Comparison of ENCODE assay signal across 19 mouse cellular contexts in the genomic region with DNA sequence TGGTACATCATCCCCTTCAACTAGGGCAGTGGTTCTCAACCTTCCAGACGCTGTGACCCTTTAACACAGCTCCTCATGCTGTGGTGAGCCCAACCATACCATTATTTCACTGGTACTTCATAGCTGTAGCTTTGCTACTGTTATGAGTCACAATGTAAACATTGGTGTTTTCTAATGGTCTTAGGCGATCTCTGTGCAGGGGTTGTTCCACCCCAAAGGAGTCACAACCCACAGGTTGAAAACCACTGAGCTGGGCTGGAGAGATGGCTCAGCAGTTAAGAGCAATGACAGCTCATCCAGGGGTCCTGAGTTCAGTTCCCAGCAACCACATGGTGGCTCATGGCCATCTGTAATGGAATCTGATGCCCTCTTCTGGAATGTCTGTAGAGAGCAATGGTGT. TPM values are rescaled to one million over a fixed set of nuclear protein-coding genes. Genes with fewer than 3 reads are reported as not detected.
A peak's percentile ranks its signal among the peaks of the same experiment; 100 is the strongest.
DNase-seq lines count a peak whose midpoint lies in the region; ATAC-seq lines count a peak whose summit lies in the region.
"Had no signal": no experiment of that assay in that cellular context is flagged by ENCODE, and none has a peak within 500 bp of the region (broad histone marks: within the 10 kb centered on the region; RNA-seq: fewer than 3 reads in every experiment).

No protein-coding gene starts in this region.

- H3K27me3 ChIP-seq in liver, embryonic 11.5 days (replicated peaks; ENCODE audit: control insufficient read depth, insufficient read depth, low read length) = no peaks in the 10 kb centered on the region
- H3K27me3 ChIP-seq in stomach, embryonic 16.5 days (ENCODE audit: control insufficient read depth, insufficient read depth, low read length) = no peaks in the 10 kb centered on the region
- H3K27me3 ChIP-seq: embryonic facial prominence, embryonic 12.5 days; forebrain, embryonic 15.5 days; heart, embryonic 12.5 days; hindbrain, embryonic 15.5 days had no signal

- H3K4me3 ChIP-seq in liver, embryonic 11.5 days (ENCODE audit: low read depth, low read length) = no peak overlapping the region
- no peak overlapping the region for H3K4me3 ChIP-seq in stomach, embryonic 16.5 days (replicated peaks; ENCODE audit: low read length)
- H3K4me3 ChIP-seq: embryonic facial prominence, embryonic 12.5 days; forebrain, embryonic 15.5 days; heart, embryonic 12.5 days; hindbrain, embryonic 15.5 days had no signal

- ATAC-seq in liver, embryonic 11.5 days (replicated peaks; ENCODE audit: low FRiP score) = no peak
- ATAC-seq in stomach, embryonic 16.5 days (ENCODE audit: insufficient read depth, low FRiP score) = peak; percentile 53; the same call in 1 of the 2 replicates
- ATAC-seq: forebrain, embryonic 15.5 days; inflammation-experienced regulatory T-cells, adult 6 months had no signal

- no peak overlapping the region for H3K4me2 ChIP-seq in liver, embryonic 11.5 days
- no peak overlapping the region for H3K4me2 ChIP-seq in stomach, embryonic 16.5 days (ENCODE audit: low read depth, low read length)
- H3K4me2 ChIP-seq: embryonic facial prominence, embryonic 12.5 days; forebrain, embryonic 15.5 days; heart, embryonic 12.5 days; hindbrain, embryonic 15.5 days had no signal

- H3K36me3 ChIP-seq in liver, embryonic 11.5 days (ENCODE audit: control insufficient read depth, insufficient read depth, low read length) = peaks cover 8% of the 10 kb centered on the region
- peaks cover 6% of the 10 kb centered on the region; the same call in 1 of the 2 replicates for H3K36me3 ChIP-seq in stomach, embryonic 16.5 days (ENCODE audit: control insufficient read depth, insufficient read depth, low read length)

- H3K9ac ChIP-seq in liver, embryonic 11.5 days (ENCODE audit: low read depth, low read length) = no peak overlapping the region
- no peak overlapping the region for H3K9ac ChIP-seq in stomach, embryonic 16.5 days (ENCODE audit: low read length)
- H3K9ac ChIP-seq: embryonic facial prominence, embryonic 12.5 days; forebrain, embryonic 15.5 days; heart, embryonic 12.5 days; hindbrain, embryonic 15.5 days had no signal

- H3K27ac ChIP-seq in liver, embryonic 11.5 days (ENCODE audit: low read depth, low read length) = peak overlapping the region; percentile 11; the same call in 1 of the 2 replicates
- no peak overlapping the region for H3K27ac ChIP-seq in stomach, embryonic 16.5 days (ENCODE audit: low read length)
- H3K27ac ChIP-seq: embryonic facial prominence, embryonic 12.5 days; forebrain, embryonic 15.5 days; hindbrain, embryonic 15.5 days had no signal

- no peaks in the 10 kb centered on the region for H3K9me3 ChIP-seq in liver, embryonic 11.5 days (ENCODE audit: control insufficient read depth, low read length)
- no peaks in the 10 kb centered on the region for H3K9me3 ChIP-seq in stomach, embryonic 16.5 days (replicated peaks; ENCODE audit: control insufficient read depth, low read length)
- H3K9me3 ChIP-seq: embryonic facial prominence, embryonic 12.5 days; forebrain, embryonic 15.5 days; heart, embryonic 12.5 days; hindbrain, embryonic 15.5 days had no signal

- peaks cover 5% of the 10 kb centered on the region; the same call in 1 of the 2 replicates for H3K4me1 ChIP-seq in liver, embryonic 11.5 days (replicated peaks; ENCODE audit: control insufficient read depth, insufficient read depth, low read length)
- no peaks in the 10 kb centered on the region for H3K4me1 ChIP-seq in stomach, embryonic 16.5 days (ENCODE audit: control insufficient read depth, insufficient read depth, low read length)
- H3K4me1 ChIP-seq: embryonic facial prominence, embryonic 12.5 days; forebrain, embryonic 15.5 days; hindbrain, embryonic 15.5 days had no signal

- no peak for DNase-seq in liver, embryonic 11.5 days (ENCODE audit: low spot score)
- no peak for DNase-seq in liver
- DNase-seq in 416B (ENCODE audit: low read depth) = peak; percentile 83
- peak; percentile 26 for DNase-seq in NIH3T3 (ENCODE audit: low read depth)
- DNase-seq in heart, postnatal 4 days = no peak
- DNase-seq in thymus, postnatal 25 days = no peak
- no peak for DNase-seq in heart, adult 8-10 months (ENCODE audit: low spot score)
- DNase-seq: adrenal gland, postnatal 10 days; cerebellum, adult 11 months; cerebellum, adult 8-10 months; cerebellum, postnatal 14 days; gastrocnemius, postnatal 36 days; heart, adult 11 months had no signal

- 86% methylated on average over 2 of the region's 2 CpGs for WGBS in liver, embryonic 11.5 days
- 70% methylated on average over 2 of the region's 2 CpGs for whole genome bisulfite sequencing in stomach, embryonic 16.5 days

RNA-seq across cellular contexts. Expression of a gene that starts 10.7 kb away (rescaled TPM):
- 121 and 128 TPM in 2 replicates for polyA plus RNA-seq in liver, embryonic 11.5 days (2014; fragmentation: Nextera tagmentation; extraction: Ambion mirVana)
- 110 and 113 TPM in 2 replicates for polyA plus RNA-seq in stomach, embryonic 16.5 days (2015; fragmentation: Nextera tagmentation; extraction: Ambion mirVana)
- 100 to 1,000 TPM; 138 to 140 TPM for total RNA-seq in heart, postnatal 4 days (2021)
- total RNA-seq in heart, adult 8-10 months (2022) = 10 to 100 TPM; 53.8 to 65.7 (median 61.5) TPM

RNA-seq across cellular contexts. Expression of a gene that starts 12.8 kb away (rescaled TPM):
- 119 and 121 TPM in 2 replicates for polyA plus RNA-seq in liver, embryonic 11.5 days (2014; fragmentation: Nextera tagmentation; extraction: Ambion mirVana)
- 148 and 160 TPM in 2 replicates for polyA plus RNA-seq in stomach, embryonic 16.5 days (2015; fragmentation: Nextera tagmentation; extraction: Ambion mirVana)
- total RNA-seq in heart, postnatal 4 days (2021) = 10 to 100 TPM; 62.9 to 66.8 TPM
- 10 to 100 TPM; 47.1 to 52.5 (median 51.6) TPM for total RNA-seq in heart, adult 8-10 months (2022)

RNA-seq across cellular contexts. Expression of a gene that starts 13.5 kb away (rescaled TPM):
- 73.9 and 80.4 TPM in 2 replicates for polyA plus RNA-seq in liver, embryonic 11.5 days (2014; fragmentation: Nextera tagmentation; extraction: Ambion mirVana)
- 71.7 and 82.4 TPM in 2 replicates for polyA plus RNA-seq in stomach, embryonic 16.5 days (2015; fragmentation: Nextera tagmentation; extraction: Ambion mirVana)
- 10 to 100 TPM; 41.5 to 42.9 TPM for total RNA-seq in heart, postnatal 4 days (2021)
- total RNA-seq in heart, adult 8-10 months (2022) = 10 to 100 TPM; 25.1 to 31.0 (median 28.6) TPM

RNA-seq across cellular contexts. Expression of a gene that starts 17.2 kb away (rescaled TPM):
- 52.0 and 56.5 TPM in 2 replicates for polyA plus RNA-seq in liver, embryonic 11.5 days (2014; fragmentation: Nextera tagmentation; extraction: Ambion mirVana)
- 49.7 and 52.4 TPM in 2 replicates for polyA plus RNA-seq in stomach, embryonic 16.5 days (2015; fragmentation: Nextera tagmentation; extraction: Ambion mirVana)
- total RNA-seq in heart, postnatal 4 days (2021) = 10 to 100 TPM; 16.7 TPM
- 10 to 100 TPM; 10.5 to 13.7 (median 12.4) TPM for total RNA-seq in heart, adult 8-10 months (2022)

RNA-seq across cellular contexts. Expression of a gene that starts 19.9 kb away (rescaled TPM):
- 19.9 and 20.5 TPM in 2 replicates for polyA plus RNA-seq in liver, embryonic 11.5 days (2014; fragmentation: Nextera tagmentation; extraction: Ambion mirVana)
- polyA plus RNA-seq in stomach, embryonic 16.5 days (2015; fragmentation: Nextera tagmentation; extraction: Ambion mirVana) = 14.7 and 15.0 TPM in 2 replicates
- 10 to 100 TPM; 12.0 to 14.4 TPM for total RNA-seq in heart, postnatal 4 days (2021)
- total RNA-seq in heart, adult 8-10 months (2022) = 10 to 100 TPM; 34.4 to 37.4 (median 35.7) TPM

Comparison
In these comparisons a context has a peak if more than half of its experiments do, and no peak if none do; other contexts are left out.
1. DNase-seq: peak in 416B (single experiment) and NIH3T3 (single experiment); none in liver, embryonic 11.5 days (single experiment), liver (single experiment), heart, postnatal 4 days (single experiment), thymus, postnatal 25 days (single experiment) and heart, adult 8-10 months (single experiment).